Mouse (Mus musculus) kidney, postnatal 25 days (tissue): Measurements from ENCODE around the gene Cacna1b.

Experiments used
- DNase-seq, 2 experiments: peaks; one replicate each; pipeline ENCODE4 v3.0.0; 2021; ENCODE audit warnings: mixed read lengths in 2 of 2

The Cacna1b gene

DNA sequence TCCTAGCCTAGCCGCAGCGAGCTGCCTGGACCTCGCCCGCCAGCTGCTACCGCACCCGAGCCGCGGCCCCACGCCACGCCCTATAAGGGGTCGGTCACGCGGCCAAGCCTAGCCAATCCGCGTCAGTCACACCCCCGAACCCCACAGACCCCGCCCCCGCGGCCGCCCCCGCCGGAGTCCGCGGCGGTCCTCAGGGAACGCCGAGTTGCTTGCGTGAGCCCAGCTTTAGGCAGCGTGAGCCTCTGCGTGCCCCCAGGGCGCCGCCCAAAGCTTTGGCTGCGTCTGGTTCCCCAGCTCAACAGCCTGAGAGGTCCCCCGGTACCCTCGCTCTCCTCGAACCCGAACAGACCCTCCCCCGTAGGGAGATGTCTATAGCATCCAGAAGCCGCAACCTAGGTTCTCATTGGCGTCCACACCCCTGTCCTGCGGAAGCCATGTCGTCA is at the start of gene Cacna1b:
Gene Cacna1b, minus strand, starts transcription at position 38 of the 443 bp plus-strand sequence.
- peak in 1 of 2 experiments; percentile 4 for DNase-seq

DNA sequence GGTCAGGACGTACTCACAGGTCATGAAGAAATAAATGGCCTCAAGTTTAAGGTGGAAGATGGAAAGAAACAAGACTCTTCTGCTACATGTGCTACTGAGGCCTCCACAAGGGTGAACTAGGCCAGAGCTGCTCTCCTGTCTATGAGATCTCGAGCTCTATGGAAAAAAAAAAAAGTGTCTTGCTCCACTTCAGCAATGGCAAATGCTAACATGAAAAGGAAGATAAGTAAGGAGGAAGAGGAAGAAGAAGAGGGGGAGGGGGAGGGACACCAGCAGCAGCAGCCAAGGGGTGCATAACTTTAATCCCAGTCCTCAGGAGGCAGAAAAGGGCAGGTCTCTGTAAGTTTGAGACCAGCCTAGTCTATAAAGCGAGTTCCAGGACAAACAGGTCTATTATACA is 46.8 kb upstream of the Cacna1b start:
- no peak for DNase-seq

DNA sequence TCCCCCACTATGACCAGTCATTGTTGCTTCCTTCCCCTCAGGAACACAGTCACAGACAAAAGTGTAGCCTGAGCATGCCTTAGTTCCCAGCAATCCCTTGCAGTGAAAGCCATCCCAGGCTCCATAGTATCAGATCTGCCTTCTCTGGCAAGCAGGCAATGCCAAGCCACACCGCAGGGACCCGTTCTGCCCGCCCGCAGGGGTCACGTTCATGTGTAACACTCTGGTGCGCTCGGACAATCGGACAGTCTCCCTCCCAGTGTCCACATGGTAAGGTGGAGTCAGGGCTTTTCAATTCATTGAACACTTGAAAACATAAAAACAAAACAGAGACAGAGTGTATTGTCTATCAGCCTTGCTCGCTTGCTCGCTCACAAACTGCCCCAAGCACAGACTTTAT is 44.7 kb upstream of the Cacna1b start:
- DNase-seq: no peak

DNA sequence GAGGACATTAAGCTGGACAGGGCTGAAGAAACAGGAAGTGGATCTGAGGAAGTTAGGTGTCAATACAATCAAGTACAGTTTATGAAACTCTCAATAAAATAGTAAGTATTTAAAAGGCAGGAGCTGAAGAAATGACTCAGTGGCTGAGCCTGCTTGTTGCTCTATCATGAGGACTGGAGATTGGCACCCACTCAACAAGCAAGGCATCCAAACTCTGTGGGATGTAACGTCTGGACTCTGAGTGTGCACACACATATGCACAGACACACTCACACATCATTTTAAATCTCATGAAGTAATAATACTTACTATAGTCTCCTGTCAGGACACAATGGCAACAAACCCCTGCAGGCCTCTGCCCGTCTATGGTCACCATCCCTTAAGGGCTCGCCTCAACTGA is 44.1 kb upstream of the Cacna1b start:
- no peak for DNase-seq

DNA sequence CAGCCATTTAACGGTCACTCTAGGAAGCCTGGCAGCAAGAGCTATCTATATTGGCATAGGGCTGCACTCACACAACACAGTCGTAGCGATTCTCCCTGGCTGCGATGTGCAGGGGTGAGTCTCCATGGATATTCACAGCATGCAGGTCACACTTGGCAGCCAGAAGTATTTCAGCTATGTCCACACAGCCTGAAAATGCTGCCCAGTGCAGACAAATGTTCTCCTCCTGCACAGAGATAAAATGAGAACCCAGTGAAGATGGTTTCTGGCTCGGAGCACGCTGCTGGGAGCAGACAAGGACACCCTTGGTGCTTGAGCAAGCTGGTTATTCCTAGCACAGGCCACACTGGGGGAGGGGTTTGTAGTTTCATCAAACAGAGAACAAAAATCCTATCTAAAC is 43.2 kb upstream of the Cacna1b start:
- DNase-seq: no peak

DNA sequence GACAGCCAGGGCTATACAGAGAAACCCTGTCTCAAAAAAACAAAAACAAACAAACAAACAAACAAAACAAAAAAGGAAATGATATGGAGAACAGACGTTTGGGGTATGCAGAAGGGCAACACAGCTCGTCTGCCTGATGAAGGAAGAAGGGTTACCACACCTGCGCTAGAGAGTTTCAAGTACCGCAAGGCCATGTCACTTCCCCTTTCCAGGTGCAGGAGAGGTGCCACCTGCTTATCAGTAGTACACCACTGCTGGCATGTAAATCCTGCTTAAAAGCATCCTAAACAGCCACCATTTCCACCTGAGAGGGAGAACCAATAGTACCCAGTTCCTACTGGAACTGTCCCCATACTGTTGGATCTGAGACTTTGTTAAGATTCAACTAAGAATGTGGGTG is 42.7 kb upstream of the Cacna1b start:
- no peak for DNase-seq

DNA sequence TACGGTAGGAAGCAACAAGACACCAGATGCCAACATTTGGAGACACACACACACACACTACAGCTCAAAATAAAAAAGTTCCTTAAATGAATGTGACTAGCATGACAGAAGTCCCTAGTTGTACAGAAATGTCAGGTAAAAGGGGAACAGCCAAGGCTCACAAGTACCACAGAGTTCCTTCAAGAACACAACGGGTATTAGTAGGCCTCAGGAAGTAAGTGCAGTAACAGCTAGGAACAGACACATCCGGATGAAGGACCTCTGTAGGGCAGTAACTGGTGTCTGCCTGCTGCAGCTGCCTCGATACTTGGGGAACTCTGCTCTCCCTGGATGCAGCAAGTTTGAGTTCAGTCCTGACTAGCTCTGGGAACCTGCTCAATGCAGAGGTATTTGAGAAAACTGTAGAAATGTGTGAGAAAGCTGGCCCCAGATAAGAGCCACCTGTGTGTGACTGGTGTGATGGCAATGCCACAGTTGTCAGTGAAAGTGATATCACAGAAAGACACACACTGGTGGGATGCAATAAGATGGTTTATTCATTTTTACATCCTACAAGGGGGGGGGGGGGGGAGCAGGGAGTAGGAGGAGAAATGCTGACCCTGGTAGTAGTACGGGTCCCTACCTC is 34.0 kb upstream of the Cacna1b start:
- no peak for DNase-seq

DNA sequence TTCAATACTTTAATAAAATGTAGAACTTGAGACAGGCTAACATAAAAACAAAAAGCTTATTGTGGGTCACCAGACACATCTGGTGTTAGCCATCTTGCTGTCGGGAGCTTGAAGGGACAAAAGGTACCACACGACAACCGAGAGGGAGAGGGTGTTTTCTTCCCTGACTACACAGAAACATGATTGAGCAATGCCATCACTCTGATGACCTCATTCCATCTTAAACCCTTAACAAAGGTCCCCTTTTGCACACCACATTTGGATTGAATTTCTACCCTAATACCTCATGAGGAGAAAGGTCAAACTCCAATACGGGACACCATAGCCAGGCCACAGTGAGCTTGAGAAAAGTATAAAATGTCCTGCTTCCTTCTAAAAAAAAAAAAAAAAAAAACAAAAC is 24.3 kb upstream of the Cacna1b start:
- no peak for DNase-seq

DNA sequence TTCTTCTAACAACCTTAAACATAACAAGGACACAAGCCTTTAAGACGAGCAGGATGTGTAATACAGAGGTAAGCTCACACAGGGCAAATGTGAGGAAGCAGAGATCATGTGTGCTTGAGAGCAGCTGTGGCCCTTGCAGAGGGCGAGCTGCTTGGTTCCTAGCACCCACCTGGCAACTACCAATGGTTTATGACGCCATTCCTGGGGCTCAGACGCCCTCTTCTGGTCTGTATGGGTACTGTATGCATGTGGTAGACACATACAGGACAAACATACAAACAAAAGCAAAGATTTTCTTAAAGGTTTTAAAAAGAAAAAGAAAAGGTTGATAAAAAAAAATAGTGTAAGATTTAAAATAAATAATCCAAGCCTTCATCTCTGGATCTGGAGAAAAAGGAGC is 18.3 kb upstream of the Cacna1b start:
- DNase-seq: no peak

DNA sequence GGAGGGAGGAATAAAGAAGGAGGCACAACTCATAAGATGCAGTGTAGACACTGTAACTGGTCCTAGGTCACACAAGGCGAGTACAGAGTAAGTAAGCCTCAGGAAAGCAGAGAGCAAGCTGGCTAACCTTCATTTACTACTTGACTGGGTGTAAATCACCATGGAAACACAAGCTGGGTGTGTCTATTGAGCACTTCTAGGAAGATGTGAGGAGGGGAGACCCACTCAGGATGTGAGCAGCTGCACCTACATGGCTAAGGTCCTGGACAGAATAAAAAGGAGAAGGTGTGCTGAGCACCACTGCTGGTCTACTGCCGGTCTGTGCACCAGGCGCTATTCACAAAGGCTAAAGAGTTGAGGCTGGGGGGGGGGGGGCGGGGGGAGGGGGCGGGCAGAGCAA is 13.9 kb upstream of the Cacna1b start:
- DNase-seq: no peak

DNA sequence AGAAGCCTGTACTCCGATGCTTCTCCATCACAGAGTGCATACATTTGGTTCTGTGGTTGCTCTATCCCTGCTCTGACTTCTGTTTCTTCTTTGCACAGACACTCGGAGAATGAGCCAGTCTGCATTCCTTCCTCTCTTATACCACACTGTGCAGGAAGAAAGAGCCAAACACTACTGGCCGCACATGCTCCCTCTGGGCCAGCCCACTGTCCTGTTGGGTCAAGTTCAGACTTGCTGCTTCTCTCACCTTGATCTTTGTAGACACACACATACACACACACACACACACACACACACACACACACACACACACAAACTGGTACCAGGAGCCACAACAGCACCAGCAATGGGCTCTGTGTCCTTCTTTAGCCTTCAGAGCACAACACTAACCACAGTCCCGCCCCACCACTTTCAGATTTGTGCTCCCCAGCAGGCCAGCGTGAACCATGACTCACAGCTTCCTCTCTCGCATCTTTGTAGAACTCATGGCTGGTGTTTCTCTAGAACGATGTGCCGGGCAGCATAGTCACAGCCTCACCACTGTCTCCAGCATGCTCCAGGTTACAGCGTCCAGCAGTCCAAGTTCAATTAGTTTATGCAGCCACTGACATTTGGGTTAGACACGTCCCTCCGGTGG is 13.1 kb upstream of the Cacna1b start:
- no peak for DNase-seq

DNA sequence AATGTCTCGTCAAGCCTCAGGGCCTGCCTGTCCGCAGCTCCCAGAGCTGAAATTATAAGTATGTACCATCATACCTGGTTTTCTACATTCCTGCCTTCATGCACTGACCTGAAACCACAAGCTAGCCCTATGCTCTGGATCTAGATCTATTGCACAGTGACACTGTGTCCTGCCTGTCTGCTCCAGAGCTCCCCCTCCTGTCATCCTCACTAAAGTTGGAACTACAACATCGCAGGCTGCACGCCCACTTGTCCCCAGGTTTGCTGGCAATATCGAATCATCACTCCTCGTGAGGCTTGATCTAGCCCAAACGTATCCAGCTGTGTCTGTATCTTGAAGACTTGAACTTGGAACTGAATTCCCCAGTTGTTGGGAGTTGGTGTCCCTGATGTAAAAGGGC is 11.9 kb upstream of the Cacna1b start:
- DNase-seq: no peak

DNA sequence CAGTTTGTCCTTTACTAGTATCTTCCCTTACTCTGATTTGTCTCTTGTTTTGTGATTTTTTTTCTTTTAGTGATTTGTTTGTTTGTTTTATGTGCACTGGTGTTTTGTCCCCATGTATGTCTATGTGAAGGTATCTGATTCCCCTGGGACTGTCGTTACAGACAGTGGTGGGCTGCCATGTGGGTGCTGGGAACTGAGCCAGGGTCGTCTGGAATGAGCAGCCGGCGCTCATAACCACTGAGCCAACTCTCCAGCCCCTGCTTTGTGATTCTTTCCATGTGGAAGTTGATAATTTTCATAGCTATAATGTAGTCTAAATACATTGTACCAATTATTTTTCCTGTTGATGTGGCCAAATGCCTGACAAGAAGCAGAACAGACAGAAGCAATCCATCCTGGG is 7.9 kb upstream of the Cacna1b start:
- DNase-seq: no peak

DNA sequence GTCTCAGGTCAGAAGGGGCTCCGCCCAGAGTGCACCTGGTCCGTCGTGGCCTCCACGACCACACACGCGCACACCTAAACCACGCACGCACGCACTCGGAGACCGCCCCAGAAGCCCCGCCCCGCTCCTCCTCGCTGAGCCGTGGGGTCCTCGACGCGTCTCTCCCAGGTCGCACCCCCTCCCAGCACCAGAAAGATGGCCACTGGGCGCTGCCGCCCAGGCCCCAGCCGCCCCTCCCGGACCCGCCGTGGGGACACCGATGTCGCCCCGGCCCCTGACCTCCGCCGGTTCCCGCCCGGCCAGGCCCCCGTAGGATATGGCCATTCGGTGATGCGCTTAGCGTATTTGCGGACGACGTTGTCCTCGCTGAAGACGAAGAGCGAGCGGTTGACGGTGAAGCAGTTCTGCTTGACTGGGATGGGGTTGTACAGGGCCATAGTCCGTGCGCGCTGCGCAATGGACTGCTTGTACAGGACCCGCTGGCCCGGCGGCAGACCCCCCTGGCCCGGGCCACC is 449 bp downstream of the Cacna1b start:
- DNase-seq: no peak

DNA sequence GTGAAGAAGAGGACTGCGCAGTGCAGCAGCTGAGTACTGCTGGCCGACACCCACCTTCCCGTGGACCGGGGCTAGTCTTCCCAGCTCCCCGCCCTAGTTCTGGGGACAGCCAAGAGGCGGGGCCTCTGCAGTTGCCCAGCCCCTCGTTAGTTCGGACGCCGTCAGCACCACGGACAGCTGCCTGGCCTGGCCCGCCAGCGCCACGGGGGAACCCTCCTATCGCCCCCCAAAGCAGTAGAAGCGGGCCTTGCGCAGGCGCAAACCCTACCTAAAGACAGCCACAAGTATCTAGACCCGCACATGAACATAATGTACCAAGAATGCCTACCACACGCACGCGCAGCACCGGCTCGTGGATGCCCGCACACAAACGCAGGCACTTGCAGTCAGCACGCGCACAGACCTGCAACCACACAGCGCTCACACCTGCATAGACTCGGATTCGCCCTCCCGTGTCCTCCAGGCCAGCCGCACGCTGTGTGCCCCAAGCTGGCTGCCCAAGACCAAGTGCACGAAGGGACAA is 968 bp downstream of the Cacna1b start:
- peak; percentile 31 to 46 for DNase-seq

DNA sequence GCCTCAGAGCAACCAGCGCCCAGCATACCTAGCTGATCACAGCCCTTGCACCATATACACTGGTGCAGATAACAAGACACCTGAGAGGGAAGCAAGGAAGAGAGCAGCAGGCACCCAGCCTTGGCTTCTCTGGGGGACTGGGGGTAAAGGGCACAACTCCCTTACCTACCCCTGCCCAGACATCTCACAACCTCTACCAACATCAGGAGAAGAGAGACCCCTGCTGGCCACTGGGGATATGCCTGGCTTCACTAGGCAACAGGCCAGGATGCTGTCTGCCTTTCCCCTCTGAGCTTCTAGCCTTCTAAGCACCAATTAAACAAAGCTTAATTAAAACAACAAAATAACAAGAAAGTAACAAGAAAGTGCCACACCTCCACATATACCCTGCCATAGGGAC is 7.7 kb downstream of the Cacna1b start:
- peak; percentile 40 to 58 for DNase-seq

DNA sequence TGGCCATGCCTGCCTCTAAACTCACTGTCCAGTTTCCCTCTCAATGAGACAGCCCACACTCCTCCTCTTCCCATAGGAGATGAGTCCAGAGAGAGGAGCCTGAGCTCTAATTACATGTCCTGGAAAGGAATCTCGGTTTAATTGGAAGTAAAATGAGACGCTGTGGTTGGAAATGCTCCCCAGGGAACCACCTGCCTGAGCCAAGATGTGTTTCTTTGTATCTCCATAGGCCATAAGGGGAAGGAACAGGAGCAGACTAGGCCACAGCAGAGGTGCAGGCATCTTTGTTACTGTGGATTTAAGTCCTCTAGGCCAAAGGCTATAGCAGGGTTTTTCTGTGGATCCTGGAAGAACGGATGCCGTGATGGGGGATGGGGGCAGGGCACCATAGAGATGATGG is 10.4 kb downstream of the Cacna1b start:
- no peak for DNase-seq

DNA sequence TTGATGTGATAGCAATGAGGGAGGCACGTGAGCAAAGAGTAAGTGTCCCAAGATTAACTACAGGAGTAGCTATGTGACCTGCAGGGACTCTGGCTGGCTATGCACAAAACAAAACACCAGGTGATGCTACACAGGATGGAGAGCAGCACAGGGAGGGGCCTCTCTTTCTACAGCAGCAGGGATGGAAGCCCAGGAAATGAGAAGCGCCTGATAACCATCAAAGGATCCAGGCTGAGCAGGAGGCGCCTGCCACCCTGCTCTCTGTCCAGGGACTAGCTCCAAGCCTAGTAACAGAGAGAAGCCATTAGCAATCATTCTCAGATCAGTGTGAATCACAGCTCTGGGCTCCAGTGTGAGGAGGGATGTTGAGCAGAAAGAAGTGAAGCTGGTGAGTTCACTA is 12.9 kb downstream of the Cacna1b start:
- DNase-seq: no peak

DNA sequence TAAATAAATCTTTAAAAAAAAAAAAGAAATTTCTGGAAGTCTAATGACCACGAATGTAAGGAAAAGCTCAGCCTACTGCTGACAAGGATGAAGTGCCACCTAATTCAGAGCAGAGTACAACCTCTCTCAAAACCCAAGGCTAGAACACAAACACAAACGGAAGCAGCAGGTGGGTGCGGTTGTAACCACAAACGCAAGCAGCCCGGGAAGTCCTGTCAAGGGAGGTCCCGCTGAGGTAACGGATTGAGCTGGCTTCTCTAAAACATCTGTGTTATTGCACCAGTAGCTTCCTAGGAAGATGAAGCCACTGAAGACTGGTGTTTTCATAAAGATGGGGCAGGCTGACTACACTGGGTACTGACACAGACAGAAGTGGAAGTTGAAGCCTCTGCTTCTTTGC is 15.1 kb downstream of the Cacna1b start:
- DNase-seq: no peak

DNA sequence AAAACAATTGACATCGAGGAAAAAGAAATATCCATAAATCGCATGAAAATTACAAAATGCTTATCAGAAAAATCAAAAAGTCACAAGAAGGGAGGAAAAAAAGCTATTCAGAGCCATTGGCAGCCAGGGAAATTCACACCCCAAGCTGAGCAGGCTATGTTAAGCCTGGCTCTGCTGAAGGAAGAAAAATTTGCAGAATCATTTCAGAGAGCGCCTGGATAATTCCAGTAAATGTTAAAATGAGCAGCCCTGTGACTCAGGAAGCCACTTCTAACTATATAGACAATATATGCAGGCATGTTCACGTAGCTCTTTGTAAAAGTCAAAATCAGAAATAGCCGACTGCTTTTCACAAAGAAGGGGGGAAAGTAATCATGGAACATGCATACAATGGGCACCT is 23.3 kb downstream of the Cacna1b start:
- DNase-seq: no peak

DNA sequence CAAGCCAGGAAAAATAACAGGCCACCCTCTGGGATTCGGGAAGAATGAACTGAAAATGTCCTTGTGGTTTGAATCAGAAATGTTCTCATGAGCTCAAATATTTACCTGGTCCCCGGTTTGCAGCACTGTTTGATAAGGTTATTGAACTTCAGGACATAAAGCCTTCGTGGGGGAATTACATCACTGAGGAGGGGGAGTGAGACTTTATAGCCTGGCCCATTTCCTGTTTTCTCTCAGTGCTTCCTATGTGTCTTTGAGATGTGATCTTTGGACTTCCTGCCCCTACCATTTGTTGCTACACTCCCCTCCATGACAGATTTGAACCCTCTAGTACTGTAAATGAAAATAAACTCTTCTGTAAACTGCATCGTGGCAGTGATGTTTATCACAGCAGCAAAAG is 29.8 kb downstream of the Cacna1b start:
- no peak for DNase-seq

DNA sequence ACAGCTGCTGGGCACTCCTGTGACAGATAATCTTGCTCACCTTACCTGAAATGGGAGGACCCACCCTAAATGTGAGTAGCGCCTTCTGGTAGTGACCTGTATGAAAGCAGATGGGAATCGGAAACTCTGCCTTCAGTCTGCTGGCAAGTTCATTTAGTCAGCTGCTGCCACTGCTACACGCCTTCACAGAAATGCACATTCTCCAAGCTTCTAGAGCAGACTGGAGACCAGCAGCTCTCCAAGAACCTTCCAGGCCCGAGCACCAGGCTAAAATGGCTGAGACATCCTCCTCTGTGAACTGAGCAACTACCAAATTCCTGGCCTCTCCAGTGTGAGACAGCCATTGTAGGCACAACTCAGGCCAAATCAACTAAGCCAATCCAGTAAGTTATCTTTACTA is 37.1 kb downstream of the Cacna1b start:
- no peak for DNase-seq

DNA sequence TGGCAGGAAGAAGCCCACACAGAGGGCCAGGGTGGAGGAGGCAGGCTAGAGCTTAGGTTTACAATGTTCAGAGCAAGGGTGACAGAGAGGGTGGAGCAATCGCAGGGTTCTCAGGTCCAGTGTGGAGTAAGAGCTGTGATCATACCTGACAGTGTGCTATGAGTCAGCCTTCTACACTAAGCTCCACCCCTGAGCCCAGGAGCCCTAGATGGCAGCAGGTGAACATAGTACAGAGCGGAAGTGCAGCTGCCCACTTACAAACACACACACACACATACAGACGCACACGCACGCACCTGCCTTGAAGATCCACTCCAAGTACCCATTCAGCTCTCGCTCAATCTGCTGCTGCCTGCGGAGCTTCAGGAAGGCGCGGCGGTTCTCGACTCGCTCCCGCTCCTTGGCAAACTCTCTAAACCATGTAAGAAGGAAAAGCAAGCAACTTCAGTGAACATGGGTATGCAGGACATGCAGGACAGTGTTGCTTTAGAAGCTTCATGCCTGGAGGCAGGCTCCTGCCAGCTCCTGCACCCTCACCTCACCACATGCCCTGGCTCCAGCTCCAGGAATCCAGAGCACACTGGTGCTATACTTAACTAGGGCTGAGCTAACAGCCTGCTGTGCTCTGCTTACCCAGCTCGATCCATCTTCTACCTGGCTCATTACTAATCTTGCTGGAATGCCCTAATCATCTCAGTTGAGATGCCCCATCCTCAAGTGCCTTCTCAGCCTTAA is 43.1 kb downstream of the Cacna1b start:
- DNase-seq: no peak

DNA sequence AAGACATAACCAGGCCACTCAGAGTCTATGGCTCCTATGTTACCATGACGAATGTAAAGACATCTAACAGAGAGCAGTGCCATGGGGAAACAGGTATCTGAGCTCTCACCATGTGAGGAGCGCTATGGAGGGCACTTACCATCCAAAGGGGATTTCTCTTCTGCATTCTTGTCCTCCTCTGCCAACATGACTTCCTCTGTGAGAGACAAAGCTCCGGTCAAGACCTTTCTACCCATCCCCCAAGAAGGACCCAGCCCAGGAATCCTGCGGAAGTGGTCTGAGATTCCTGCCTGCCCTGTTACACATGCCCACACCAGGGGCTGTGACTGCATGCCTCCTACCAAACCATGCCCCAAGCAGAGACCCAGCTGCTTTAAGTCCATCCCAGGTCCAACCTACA is 44.0 kb downstream of the Cacna1b start:
- no peak for DNase-seq
